Mouse (Mus musculus): ENCODE results near the gene Shisa5. TPM values are rescaled to one million over a fixed set of nuclear protein-coding genes. Genes with fewer than 3 reads are reported as not detected.

Shisa5 gene
- polyA plus RNA-seq, 1 experiment from 2014 or later: 122 TPM

GRCm38 (mm10) chr9:109016973-109017604 is 21.3 kb upstream of the Shisa5 start:
- H3K27me3 ChIP-seq (ENCODE audit: insufficient read depth, low read length): no peaks in the 10 kb centered on the region
- DNase-seq (ENCODE audit: low spot score) (no peak), ATAC-seq (replicated peaks; ENCODE audit: low FRiP score, low read depth) (no peak)
- H3K4me1 ChIP-seq (replicated peaks; ENCODE audit: insufficient read depth, low read length): no peaks in the 10 kb centered on the region
- H3K27ac ChIP-seq: no peak overlapping the region
- TF ChIP-seq CTCF (IDR thresholded peaks at IDR 0.05; ENCODE audit: low read depth): no peak
- 58% methylated on average over 11 of the region's 11 CpGs for WGBS
- no peak overlapping the region for H3K9ac ChIP-seq (ENCODE audit: low read depth, low read length)
- no peaks in the 10 kb centered on the region for H3K36me3 ChIP-seq (ENCODE audit: insufficient read depth, low read length)
- H3K4me2 ChIP-seq (ENCODE audit: low read length): no peak overlapping the region
- no peaks in the 10 kb centered on the region for H3K9me3 ChIP-seq (replicated peaks; ENCODE audit: low read length)
- no peak overlapping the region for H3K4me3 ChIP-seq (replicated peaks; ENCODE audit: low read depth, low read length)

- TF ChIP-seq CTCF (IDR thresholded peaks at IDR 0.05; ENCODE audit: low read depth): no peak
- H3K27me3 ChIP-seq (ENCODE audit: insufficient read depth, low read length): no peaks in the 10 kb centered on the region
- ATAC-seq (replicated peaks; ENCODE audit: low FRiP score, low read depth) (no peak), DNase-seq (ENCODE audit: low spot score) (no peak)
- H3K4me2 ChIP-seq (ENCODE audit: low read length): no peak overlapping the region
- no peaks in the 10 kb centered on the region for H3K9me3 ChIP-seq (replicated peaks; ENCODE audit: low read length)
- no peaks in the 10 kb centered on the region for H3K36me3 ChIP-seq (ENCODE audit: insufficient read depth, low read length)
- H3K27ac ChIP-seq: no peak overlapping the region
- WGBS: 80% methylated on average over 4 of the region's 4 CpGs
- H3K9ac ChIP-seq (ENCODE audit: low read depth, low read length): no peak overlapping the region
- no peaks in the 10 kb centered on the region for H3K4me1 ChIP-seq (replicated peaks; ENCODE audit: insufficient read depth, low read length)
- H3K4me3 ChIP-seq (replicated peaks; ENCODE audit: low read depth, low read length): no peak overlapping the region
Observed at GRCm38 (mm10) chr9:109021428-109021827, 16.9 kb upstream of the Shisa5 start.

- no peak for TF ChIP-seq CTCF (IDR thresholded peaks at IDR 0.05; ENCODE audit: low read depth)
- WGBS: 84% methylated on average over 17 of the region's 17 CpGs
- H3K4me2 ChIP-seq (ENCODE audit: low read length): no peak overlapping the region
- H3K9ac ChIP-seq (ENCODE audit: low read depth, low read length): no peak overlapping the region
- H3K27me3 ChIP-seq (ENCODE audit: insufficient read depth, low read length): no peaks in the 10 kb centered on the region
- H3K4me3 ChIP-seq (replicated peaks; ENCODE audit: low read depth, low read length): no peak overlapping the region
- no peaks in the 10 kb centered on the region for H3K4me1 ChIP-seq (replicated peaks; ENCODE audit: insufficient read depth, low read length)
- no peak overlapping the region for H3K27ac ChIP-seq
- no peaks in the 10 kb centered on the region for H3K36me3 ChIP-seq (ENCODE audit: insufficient read depth, low read length)
- ATAC-seq (replicated peaks; ENCODE audit: low FRiP score, low read depth): no peak
- no peaks in the 10 kb centered on the region for H3K9me3 ChIP-seq (replicated peaks; ENCODE audit: low read length)
- DNase-seq (ENCODE audit: low spot score): no peak
Observed at GRCm38 (mm10) chr9:109022866-109023685, 15.3 kb upstream of the Shisa5 start.

GRCm38 (mm10) chr9:109027521-109027920 is 10.8 kb upstream of the Shisa5 start:
- WGBS: 73% methylated on average over 8 of the region's 8 CpGs
- H3K9ac ChIP-seq (ENCODE audit: low read depth, low read length): no peak overlapping the region
- DNase-seq (ENCODE audit: low spot score) (no peak), ATAC-seq (replicated peaks; ENCODE audit: low FRiP score, low read depth) (no peak)
- H3K4me1 ChIP-seq (replicated peaks; ENCODE audit: insufficient read depth, low read length): no peaks in the 10 kb centered on the region
- no peak overlapping the region for H3K27ac ChIP-seq
- H3K9me3 ChIP-seq (replicated peaks; ENCODE audit: low read length): no peaks in the 10 kb centered on the region
- no peak overlapping the region for H3K4me3 ChIP-seq (replicated peaks; ENCODE audit: low read depth, low read length)
- no peak for TF ChIP-seq CTCF (IDR thresholded peaks at IDR 0.05; ENCODE audit: low read depth)
- H3K27me3 ChIP-seq (ENCODE audit: insufficient read depth, low read length): no peaks in the 10 kb centered on the region
- H3K4me2 ChIP-seq (ENCODE audit: low read length): no peak overlapping the region
- no peaks in the 10 kb centered on the region for H3K36me3 ChIP-seq (ENCODE audit: insufficient read depth, low read length)

GRCm38 (mm10) chr9:109028421-109028820 is 9.9 kb upstream of the Shisa5 start:
- Histone ChIP-seq H3K27me3 (ENCODE audit: insufficient read depth, low read length) (no peaks in the 10 kb centered on the region), H3K36me3 (ENCODE audit: insufficient read depth, low read length) (no peaks in the 10 kb centered on the region), H3K4me2 (ENCODE audit: low read length) (no peak overlapping the region), H3K4me3 (replicated peaks; ENCODE audit: low read depth, low read length) (no peak overlapping the region), H3K4me1 (replicated peaks; ENCODE audit: insufficient read depth, low read length) (no peaks in the 10 kb centered on the region), H3K27ac (no peak overlapping the region), H3K9me3 (replicated peaks; ENCODE audit: low read length) (no peaks in the 10 kb centered on the region), H3K9ac (ENCODE audit: low read depth, low read length) (0 out of 2 replicates have a peak overlapping the region, but pooled peaks have one; percentile 23)
- ATAC-seq (replicated peaks; ENCODE audit: low FRiP score, low read depth): no peak
- 66% methylated on average over 3 of the region's 3 CpGs for WGBS
- TF ChIP-seq CTCF (IDR thresholded peaks at IDR 0.05; ENCODE audit: low read depth): no peak
- no peak for DNase-seq (ENCODE audit: low spot score)

- H3K27me3 ChIP-seq (ENCODE audit: insufficient read depth, low read length): no peaks in the 10 kb centered on the region
- 72% methylated on average over 5 of the region's 5 CpGs for WGBS
- ATAC-seq (replicated peaks; ENCODE audit: low FRiP score, low read depth) (no peak), DNase-seq (ENCODE audit: low spot score) (no peak)
- H3K27ac ChIP-seq: no peak overlapping the region
- no peak overlapping the region for H3K4me3 ChIP-seq (replicated peaks; ENCODE audit: low read depth, low read length)
- no peak overlapping the region for H3K9ac ChIP-seq (ENCODE audit: low read depth, low read length)
- TF ChIP-seq CTCF (IDR thresholded peaks at IDR 0.05; ENCODE audit: low read depth): no peak
- no peak overlapping the region for H3K4me2 ChIP-seq (ENCODE audit: low read length)
- no peaks in the 10 kb centered on the region for H3K36me3 ChIP-seq (ENCODE audit: insufficient read depth, low read length)
- no peaks in the 10 kb centered on the region for H3K4me1 ChIP-seq (replicated peaks; ENCODE audit: insufficient read depth, low read length)
- H3K9me3 ChIP-seq (replicated peaks; ENCODE audit: low read length): no peaks in the 10 kb centered on the region
Observed at GRCm38 (mm10) chr9:109028919-109029318, 9.4 kb upstream of the Shisa5 start.
